Mouse (Mus musculus) 3134 (cell line): ENCODE results near the gene Ppargc1a.
A peak's percentile ranks its signal among the peaks of the same experiment; 100 is the strongest.

Source experiments
- DNase-seq: peaks from one replicate; pipeline ENCODE4 v3.0.0-alpha.2; 2011; ENCODE audit warnings: low spot score; ENCODE audit not compliant: insufficient read length; ENCODE audit errors: extremely low read depth

Ppargc1a gene

GRCm38 (mm10) chr5:51553251-51553650 lies 14.3 kb downstream of the Ppargc1a start:
- DNase-seq = peak; percentile 16

- peak; percentile 57 for DNase-seq
Measured at GRCm38 (mm10) chr5:51552483-51553091, 14.9 kb downstream of the Ppargc1a start.

GRCm38 (mm10) chr5:51551852-51552482 lies 15.6 kb downstream of the Ppargc1a start:
- DNase-seq = no peak

GRCm38 (mm10) chr5:51547442-51548035 lies 20.0 kb downstream of the Ppargc1a start:
- no peak for DNase-seq

GRCm38 (mm10) chr5:51546817-51547216 lies 20.7 kb downstream of the Ppargc1a start:
- DNase-seq = no peak

GRCm38 (mm10) chr5:51545133-51546049 lies 22.1 kb downstream of the Ppargc1a start:
- peak; percentile 32 for DNase-seq

GRCm38 (mm10) chr5:51544141-51544735 lies 23.3 kb downstream of the Ppargc1a start:
- DNase-seq = no peak

- no peak for DNase-seq
Measured at GRCm38 (mm10) chr5:51541557-51541956, 26.0 kb downstream of the Ppargc1a start.

- DNase-seq = no peak
Measured at GRCm38 (mm10) chr5:51540816-51541215, 26.7 kb downstream of the Ppargc1a start.

GRCm38 (mm10) chr5:51539563-51539962 lies 28.0 kb downstream of the Ppargc1a start:
- DNase-seq = no peak

- DNase-seq = no peak
Measured at GRCm38 (mm10) chr5:51538319-51538718, 29.2 kb downstream of the Ppargc1a start.

GRCm38 (mm10) chr5:51537646-51538030 lies 29.9 kb downstream of the Ppargc1a start:
- no peak for DNase-seq

GRCm38 (mm10) chr5:51537009-51537645 lies 30.4 kb downstream of the Ppargc1a start:
- no peak for DNase-seq

GRCm38 (mm10) chr5:51534456-51534855 lies 33.1 kb downstream of the Ppargc1a start:
- DNase-seq = no peak

- no peak for DNase-seq
Measured at GRCm38 (mm10) chr5:51531286-51531685, 36.2 kb downstream of the Ppargc1a start.

GRCm38 (mm10) chr5:51529444-51529843 lies 38.1 kb downstream of the Ppargc1a start:
- no peak for DNase-seq

GRCm38 (mm10) chr5:51528165-51528498 lies 39.4 kb downstream of the Ppargc1a start:
- no peak for DNase-seq

- DNase-seq = no peak
Measured at GRCm38 (mm10) chr5:51527498-51528164, 39.9 kb downstream of the Ppargc1a start.

- no peak for DNase-seq
Measured at GRCm38 (mm10) chr5:51525858-51526257, 41.7 kb downstream of the Ppargc1a start.

- DNase-seq = no peak
Measured at GRCm38 (mm10) chr5:51520807-51521206, 46.7 kb downstream of the Ppargc1a start.
